Mouse (Mus musculus): ENCODE measurements around the gene Gm428. TPM values are rescaled to one million over a fixed set of nuclear protein-coding genes. Genes with fewer than 3 reads are reported as not detected.
"Not testable (repeated sequence)": the region's sequence is repeated elsewhere in the genome, so short reads cannot be mapped to it uniquely, and the experiment has no call there.

Gene Gm428
- not detected in 2 replicates for polyA plus RNA-seq (2015; fragmentation: Nextera tagmentation; extraction: Ambion mirVana)

DNA sequence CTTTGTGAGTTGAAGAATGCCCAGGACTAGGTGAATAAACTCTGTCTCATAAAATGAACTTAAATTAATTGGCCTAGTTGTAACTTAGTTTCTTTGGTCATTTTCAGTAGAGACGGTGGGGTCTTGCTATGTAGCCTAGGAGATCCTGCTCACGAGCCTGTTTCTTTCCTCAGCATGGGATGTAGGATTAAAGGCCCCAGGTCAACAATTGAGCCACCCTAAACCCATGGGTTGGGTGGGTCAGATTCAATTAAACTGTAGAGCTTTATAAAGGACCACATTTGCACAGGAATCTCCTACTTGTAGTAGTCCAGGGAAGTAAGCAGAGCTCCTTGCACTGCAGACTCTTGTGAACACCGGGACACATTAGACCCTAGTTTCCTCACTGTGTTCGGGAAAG is at the start of gene Gm428:
Gm428 (plus strand) TSS at position 301 of the 400 bp plus-strand sequence.
- H3K4me3 ChIP-seq (replicated peaks); ATAC-seq (ENCODE audit: insufficient read depth); H3K9ac ChIP-seq; H3K27me3 ChIP-seq; H3K4me2 ChIP-seq; H3K4me1 ChIP-seq (replicated peaks); H3K27ac ChIP-seq (replicated peaks); H3K9me3 ChIP-seq (replicated peaks); H3K36me3 ChIP-seq (replicated peaks): not testable (repeated sequence)
- 80% methylated on average over 1 of the region's 4 CpGs for WGBS (ENCODE audit: insufficient replicate concordance)

DNA sequence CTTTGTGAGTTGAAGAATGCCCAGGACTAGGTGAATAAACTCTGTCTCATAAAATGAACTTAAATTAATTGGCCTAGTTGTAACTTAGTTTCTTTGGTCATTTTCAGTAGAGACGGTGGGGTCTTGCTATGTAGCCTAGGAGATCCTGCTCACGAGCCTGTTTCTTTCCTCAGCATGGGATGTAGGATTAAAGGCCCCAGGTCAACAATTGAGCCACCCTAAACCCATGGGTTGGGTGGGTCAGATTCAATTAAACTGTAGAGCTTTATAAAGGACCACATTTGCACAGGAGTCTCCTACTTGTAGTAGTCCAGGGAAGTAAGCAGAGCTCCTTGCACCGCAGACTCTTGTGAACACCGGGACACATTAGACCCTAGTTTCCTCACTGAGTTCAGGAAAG is 45.5 kb upstream of the Gm428 start, which contains the start of gene Gm11236:
Gm11236 (plus strand) TSS at position 301 of the 400 bp plus-strand sequence.
- not testable (repeated sequence) for H3K4me3 ChIP-seq (replicated peaks); ATAC-seq (ENCODE audit: insufficient read depth); H3K9ac ChIP-seq; H3K36me3 ChIP-seq (replicated peaks); H3K9me3 ChIP-seq (replicated peaks); H3K4me1 ChIP-seq (replicated peaks); H3K27ac ChIP-seq (replicated peaks); H3K27me3 ChIP-seq; H3K4me2 ChIP-seq
- no CpG with 5 or more reads among the region's 4 CpGs for WGBS (ENCODE audit: insufficient replicate concordance)

DNA sequence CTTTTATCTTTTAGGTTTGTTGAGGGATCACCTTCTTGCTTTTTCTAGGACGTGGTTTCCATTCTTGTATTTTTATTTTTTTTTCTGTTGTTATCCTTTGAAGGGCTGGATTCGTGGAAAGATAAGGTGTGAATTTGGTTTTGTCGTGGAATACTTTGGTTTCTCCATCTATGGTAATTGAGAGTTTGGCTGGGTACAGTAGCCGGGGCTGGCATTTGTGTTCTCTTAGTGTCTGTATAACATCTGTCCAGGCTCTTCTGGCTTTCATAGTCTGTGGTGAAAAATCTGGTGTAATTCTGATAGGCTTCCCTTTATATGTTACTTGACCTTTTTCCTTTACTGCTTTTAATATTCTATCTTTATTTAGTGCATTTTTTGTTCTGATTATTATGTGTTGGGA is 21.5 kb upstream of the Gm428 start:
- H3K27me3 ChIP-seq; H3K9me3 ChIP-seq (replicated peaks); H3K4me1 ChIP-seq (replicated peaks); H3K27ac ChIP-seq (replicated peaks); ATAC-seq (ENCODE audit: insufficient read depth); H3K9ac ChIP-seq; H3K4me3 ChIP-seq (replicated peaks); H3K36me3 ChIP-seq (replicated peaks); H3K4me2 ChIP-seq: not testable (repeated sequence)
- 60% methylated on average over 4 of the region's 4 CpGs for WGBS (ENCODE audit: insufficient replicate concordance)

DNA sequence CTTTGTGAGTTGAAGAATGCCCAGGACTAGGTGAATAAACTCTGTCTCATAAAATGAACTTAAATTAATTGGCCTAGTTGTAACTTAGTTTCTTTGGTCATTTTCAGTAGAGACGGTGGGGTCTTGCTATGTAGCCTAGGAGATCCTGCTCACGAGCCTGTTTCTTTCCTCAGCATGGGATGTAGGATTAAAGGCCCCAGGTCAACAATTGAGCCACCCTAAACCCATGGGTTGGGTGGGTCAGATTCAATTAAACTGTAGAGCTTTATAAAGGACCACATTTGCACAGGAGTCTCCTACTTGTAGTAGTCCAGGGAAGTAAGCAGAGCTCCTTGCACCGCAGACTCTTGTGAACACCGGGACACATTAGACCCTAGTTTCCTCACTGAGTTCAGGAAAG is 15.3 kb upstream of the Gm428 start, which contains the start of gene Gm11239:
Gm11239 (plus strand) TSS at position 301 of the 400 bp plus-strand sequence.
- H3K4me1 ChIP-seq (replicated peaks); H3K36me3 ChIP-seq (replicated peaks); H3K4me2 ChIP-seq; H3K27me3 ChIP-seq; H3K9ac ChIP-seq; H3K4me3 ChIP-seq (replicated peaks); ATAC-seq (ENCODE audit: insufficient read depth); H3K9me3 ChIP-seq (replicated peaks); H3K27ac ChIP-seq (replicated peaks): not testable (repeated sequence)
- no CpG with 5 or more reads among the region's 4 CpGs for WGBS (ENCODE audit: insufficient replicate concordance)

DNA sequence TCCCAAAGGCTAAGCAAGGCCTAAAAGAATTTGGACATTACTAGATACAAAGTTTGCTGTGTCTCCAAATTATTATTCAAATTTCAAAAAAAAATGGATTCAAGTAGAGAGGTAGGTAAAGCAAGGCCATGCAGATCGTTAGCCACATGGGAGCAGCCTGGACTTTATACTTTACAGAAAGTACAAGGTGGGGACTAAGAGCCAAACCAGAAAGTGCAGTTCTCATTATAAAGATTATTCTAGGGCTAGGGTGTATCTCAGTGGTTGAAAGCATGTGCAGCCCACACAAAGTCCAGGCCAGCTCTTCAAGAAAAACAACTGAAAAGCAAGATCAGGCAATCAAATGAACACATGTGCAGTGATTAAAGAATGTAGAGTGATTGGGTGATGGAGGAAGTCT is 35.4 kb downstream of the Gm428 start:
- 62% methylated on average over 1 of the region's 1 CpGs for WGBS (ENCODE audit: insufficient replicate concordance)
- no peaks in the 10 kb centered on the region for H3K36me3 ChIP-seq (replicated peaks)
- H3K27ac ChIP-seq (replicated peaks), result no peak overlapping the region
- H3K9ac ChIP-seq, result no peak overlapping the region
- no peak for ATAC-seq (ENCODE audit: insufficient read depth)
- no peak overlapping the region for H3K4me3 ChIP-seq (replicated peaks)
- H3K9me3 ChIP-seq (replicated peaks), result no peaks in the 10 kb centered on the region
- H3K4me2 ChIP-seq, result no peak overlapping the region
- H3K27me3 ChIP-seq, result no peaks in the 10 kb centered on the region
- no peaks in the 10 kb centered on the region for H3K4me1 ChIP-seq (replicated peaks)

DNA sequence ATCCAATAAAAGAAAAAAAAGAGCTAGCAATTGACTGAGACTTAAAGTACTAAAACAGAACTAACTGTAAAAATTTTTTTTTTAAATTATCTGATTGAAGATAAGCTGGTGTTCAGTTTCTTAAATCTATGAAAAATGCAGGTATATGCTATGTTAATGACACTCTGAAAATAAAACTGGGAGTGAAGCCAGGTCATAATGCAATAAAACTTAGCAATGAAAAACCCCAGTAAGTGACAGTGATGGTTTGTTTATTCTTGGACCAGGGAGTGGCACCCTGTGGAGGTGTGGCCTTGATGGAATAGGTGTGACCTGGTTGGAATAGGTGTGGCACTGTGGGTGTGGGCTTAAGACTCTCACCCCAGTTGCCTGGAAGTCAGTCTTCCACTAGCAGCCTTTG is 36.5 kb downstream of the Gm428 start:
- no peak overlapping the region for H3K27ac ChIP-seq (replicated peaks)
- ATAC-seq (ENCODE audit: insufficient read depth), result no peak

More for the DNA sequence above, 36.5 kb downstream of the Gm428 start:
- H3K27me3 ChIP-seq, result no peaks in the 10 kb centered on the region
- H3K4me3 ChIP-seq (replicated peaks), result no peak overlapping the region
- H3K4me2 ChIP-seq, result no peak overlapping the region
- no peaks in the 10 kb centered on the region for H3K4me1 ChIP-seq (replicated peaks)
- no peaks in the 10 kb centered on the region for H3K9me3 ChIP-seq (replicated peaks)
- no peaks in the 10 kb centered on the region for H3K36me3 ChIP-seq (replicated peaks)
- H3K9ac ChIP-seq, result no peak overlapping the region

Other genes starting within 250 kb of the Gm428 start
- not detected in 2 replicates for gene Gm11238, start 75.6 kb upstream of the Gm428 start, polyA plus RNA-seq (2015; fragmentation: Nextera tagmentation; extraction: Ambion mirVana)
- gene Gm11237, start 60.5 kb upstream of the Gm428 start, polyA plus RNA-seq (2015; fragmentation: Nextera tagmentation; extraction: Ambion mirVana), result not detected in 2 replicates
- gene Gm11236, start 45.4 kb upstream of the Gm428 start, polyA plus RNA-seq (2015; fragmentation: Nextera tagmentation; extraction: Ambion mirVana), result not detected in 2 replicates
- gene Gm11239, start 15.2 kb upstream of the Gm428 start, polyA plus RNA-seq (2015; fragmentation: Nextera tagmentation; extraction: Ambion mirVana), result not detected in 2 replicates
- 0.03 and 0.07 TPM in 2 replicates for gene Rasef, start 107.5 kb downstream of the Gm428 start, polyA plus RNA-seq (2015; fragmentation: Nextera tagmentation; extraction: Ambion mirVana)
- gene Gm11758, start 192.8 kb downstream of the Gm428 start, polyA plus RNA-seq (2015; fragmentation: Nextera tagmentation; extraction: Ambion mirVana), result not detected in 2 replicates
- gene Gm11757, start 207.6 kb downstream of the Gm428 start, polyA plus RNA-seq (2015; fragmentation: Nextera tagmentation; extraction: Ambion mirVana), result not detected in 2 replicates
- not detected in 2 replicates for gene Gm13871, start 222.4 kb downstream of the Gm428 start, polyA plus RNA-seq (2015; fragmentation: Nextera tagmentation; extraction: Ambion mirVana)
- gene Gm11756, start 237.2 kb downstream of the Gm428 start, polyA plus RNA-seq (2015; fragmentation: Nextera tagmentation; extraction: Ambion mirVana), result not detected in 2 replicates